Mouse (Mus musculus): ENCODE data around the gene Dtx1. TPM values are rescaled to one million over a fixed set of nuclear protein-coding genes. Genes with fewer than 3 reads are reported as not detected.

Gene Dtx1
- total RNA-seq, 4 experiments from 2014 or later = 1.7 to 2.0 (median 1.9) TPM

DNA sequence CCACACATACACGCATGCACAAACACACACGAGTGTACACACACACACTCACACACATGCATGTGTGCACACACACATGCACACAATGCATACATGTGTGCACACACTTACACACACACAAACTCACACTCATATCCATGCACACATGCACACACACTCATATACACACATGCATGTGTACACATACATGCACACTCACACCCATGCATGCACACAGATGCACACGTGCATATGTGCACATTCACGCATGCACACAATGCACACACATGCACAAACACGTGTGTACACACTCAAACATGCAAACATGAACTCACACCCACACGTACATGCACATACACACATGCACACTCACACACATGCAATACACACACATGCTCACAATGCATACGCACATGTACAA lies 71.6 kb downstream of the Dtx1 start:
- no peak for DNase-seq (ENCODE audit: low spot score)

DNA sequence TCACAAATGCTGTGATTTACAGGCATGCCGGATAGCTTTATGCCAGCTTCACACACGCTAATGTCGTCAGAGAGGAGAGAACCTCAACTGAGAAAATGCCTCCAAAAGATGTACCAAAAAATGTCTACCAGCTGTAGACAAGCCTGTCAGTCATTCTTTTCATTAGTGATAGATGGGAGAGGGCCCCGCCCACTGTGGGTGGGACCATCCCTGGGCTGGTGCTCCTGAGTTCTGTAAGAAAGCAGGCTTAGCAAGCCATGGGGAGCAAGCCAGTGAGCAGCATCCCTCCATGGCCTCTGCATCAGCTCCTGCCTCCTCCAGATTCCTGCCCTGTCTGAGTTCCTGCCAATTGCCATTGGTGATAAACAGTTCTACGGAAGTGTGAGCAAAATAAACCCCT lies 76.1 kb downstream of the Dtx1 start:
- no peak for DNase-seq (ENCODE audit: low spot score)

DNA sequence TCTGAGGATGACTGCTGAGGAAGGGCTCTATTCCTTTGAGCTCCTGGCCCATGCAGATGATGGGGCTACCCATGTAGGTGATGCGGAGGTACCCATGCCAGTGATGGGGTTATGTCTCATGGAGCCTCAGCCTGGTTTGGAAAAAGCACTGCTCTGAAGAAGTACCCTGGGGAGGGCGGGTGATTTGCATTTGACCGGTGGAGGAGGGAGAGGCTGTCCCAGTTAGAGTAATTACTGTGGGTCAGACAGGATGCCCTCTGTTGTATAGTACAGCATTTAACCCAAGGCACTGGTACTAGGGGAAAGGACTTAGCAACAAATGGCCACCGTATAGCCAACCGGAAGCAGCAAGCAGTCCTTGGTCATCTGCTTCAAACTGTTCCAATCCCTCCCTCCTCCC lies 76.9 kb downstream of the Dtx1 start:
- DNase-seq (ENCODE audit: low spot score) = no peak

DNA sequence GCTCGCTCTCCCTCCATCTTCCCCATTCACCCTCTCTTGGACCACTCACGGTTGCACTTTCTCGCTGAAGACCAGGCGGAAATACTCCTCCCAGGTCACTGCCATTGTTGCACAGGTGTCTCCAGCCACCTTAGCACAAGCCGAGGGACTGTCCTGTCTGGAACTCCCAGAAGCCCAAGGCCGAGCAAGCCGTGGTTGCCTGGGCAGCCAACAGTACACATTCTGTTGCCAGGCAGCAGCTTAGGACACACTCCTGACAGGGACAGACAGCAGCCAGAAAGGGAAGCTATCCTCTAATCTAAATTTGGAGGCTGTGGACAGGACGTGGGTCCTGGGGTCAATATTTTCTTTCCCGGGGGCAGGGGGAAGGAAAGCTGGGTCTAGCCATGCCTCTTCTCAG lies 77.6 kb downstream of the Dtx1 start, which contains the start of gene Cfap73:
Gene Cfap73, minus strand, starts transcription at position 105 of the 400 bp plus-strand sequence.
- no peak for DNase-seq (ENCODE audit: low spot score)

DNA sequence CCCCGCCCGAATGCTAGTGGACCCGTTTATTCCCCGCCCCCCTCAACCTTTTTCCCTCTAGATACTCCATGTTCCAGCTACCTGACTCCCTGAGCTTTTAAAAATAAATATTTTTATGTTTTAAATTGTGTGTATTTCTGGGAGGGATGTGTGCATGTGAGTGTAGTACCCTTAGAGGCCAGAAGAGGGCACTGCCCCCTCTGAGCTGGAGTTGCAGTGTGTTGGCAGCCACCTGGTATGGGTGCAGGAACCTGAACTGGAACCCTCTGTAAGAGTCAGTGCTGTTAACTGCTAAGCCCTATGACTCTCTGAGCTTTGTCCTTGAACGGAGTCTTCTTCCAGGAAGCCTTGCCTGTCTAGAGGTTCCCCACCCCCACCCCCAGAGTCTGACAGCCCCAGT lies 79.8 kb downstream of the Dtx1 start:
- no peak for DNase-seq (ENCODE audit: low spot score)

DNA sequence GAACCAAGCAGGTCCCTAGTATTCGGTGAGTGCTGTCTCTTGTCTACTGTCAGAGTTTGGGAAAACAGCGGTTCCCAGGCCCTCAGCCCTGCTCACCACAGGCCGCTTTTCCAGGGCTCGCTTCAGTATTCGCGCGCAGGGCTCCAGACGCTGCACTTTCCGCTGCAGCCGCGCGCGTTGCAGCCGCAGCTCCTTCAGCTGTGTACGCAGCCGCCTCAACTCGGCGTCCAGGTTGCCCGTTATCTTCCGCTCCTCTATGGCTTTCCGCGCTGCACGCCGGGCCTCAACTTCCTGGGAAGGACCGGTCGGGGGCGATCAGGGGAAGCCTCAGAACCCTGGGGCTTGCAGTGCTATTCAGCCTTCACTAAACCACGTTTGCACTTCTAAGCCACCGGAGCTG lies 80.6 kb downstream of the Dtx1 start:
- no peak for DNase-seq (ENCODE audit: low spot score)

Other genes with a start within 250 kb of the Dtx1 start
- 10 to 100 TPM in 1 of 4 experiments, 1 to 10 TPM in 3; 8.6 to 11.4 (median 9.5) TPM for gene Sdsl, start 239.1 kb downstream of the Dtx1 start, total RNA-seq (2022)
- gene Sds, start 235.4 kb downstream of the Dtx1 start, total RNA-seq (2022) = 1 to 10 TPM; 1.4 to 4.9 (median 1.7) TPM
- 10 to 100 TPM; 46.7 to 54.2 (median 49.5) TPM for gene Plbd2, start 208.3 kb downstream of the Dtx1 start, total RNA-seq (2022)
- gene Slc8b1, start 200.8 kb downstream of the Dtx1 start, total RNA-seq (2022) = 10 to 100 TPM in 2 of 4 experiments, 1 to 10 TPM in 2; 8.2 to 12.4 (median 10.0) TPM
- 10 to 100 TPM; 34.8 to 36.7 (median 36.3) TPM for gene Tpcn1, start 123.3 kb downstream of the Dtx1 start, total RNA-seq (2022)
- gene Iqcd, start 122.9 kb downstream of the Dtx1 start, total RNA-seq (2022) = under 1 TPM in 2 of 4 experiments, not detected in 2; 0.14 to 0.22 TPM
- 10 to 100 TPM; 14.3 to 17.9 (median 15.3) TPM for gene Rita1, start 99.3 kb downstream of the Dtx1 start, total RNA-seq (2022)
- 10 to 100 TPM; 21.0 to 24.7 (median 23.0) TPM for gene Ddx54, start 99.2 kb downstream of the Dtx1 start, total RNA-seq (2022)
- gene Cfap73, start 77.7 kb downstream of the Dtx1 start, total RNA-seq (2022) = not detected
- under 1 TPM in 3 of 4 experiments, not detected in 1; 0.44 to 0.79 (median 0.46) TPM for gene Rasal1, start 63.1 kb downstream of the Dtx1 start, total RNA-seq (2022)
- 1 to 10 TPM in 1 of 4 experiments, under 1 TPM in 3; 0.62 to 1.0 (median 0.83) TPM for gene Oas2, start 37.9 kb upstream of the Dtx1 start, total RNA-seq (2022)
- under 1 TPM in 2 of 4 experiments, not detected in 2; 0.16 to 0.26 TPM for gene Oas3, start 65.7 kb upstream of the Dtx1 start, total RNA-seq (2022)
- not detected for gene Oas1e, start 83.6 kb upstream of the Dtx1 start, total RNA-seq (2022)
- gene Oas1c, start 100.6 kb upstream of the Dtx1 start, total RNA-seq (2022) = under 1 TPM; 0.22 to 0.52 (median 0.30) TPM
- not detected for gene Oas1f, start 135.4 kb upstream of the Dtx1 start, total RNA-seq (2022)
- gene Oas1h, start 149.5 kb upstream of the Dtx1 start, total RNA-seq (2022) = not detected
- under 1 TPM in 1 of 4 experiments, not detected in 3; 0.43 TPM for gene Oas1g, start 175.7 kb upstream of the Dtx1 start, total RNA-seq (2022)
- under 1 TPM; 0.24 to 0.46 (median 0.34) TPM for gene Oas1a, start 195.6 kb upstream of the Dtx1 start, total RNA-seq (2022)
- not detected for gene Oas1d, start 202.6 kb upstream of the Dtx1 start, total RNA-seq (2022)

Data from heart, adult 8-10 months (tissue).